Mouse (Mus musculus): ENCODE data around the gene Nap1l5. TPM values are rescaled to one million over a fixed set of nuclear protein-coding genes. Genes with fewer than 3 reads are reported as not detected.
"Not testable (repeated sequence)": the region's sequence is repeated elsewhere in the genome, so short reads cannot be mapped to it uniquely, and the experiment has no call there.

The Nap1l5 gene
- polyA plus RNA-seq, 2 experiments from 2014 or later: not detected

- no peak for ATAC-seq
These were observed 3.7 kb downstream of the Nap1l5 start for GRCm38 (mm10) chr6:58903171-58903570.

- no peak for ATAC-seq
These were observed 6.3 kb downstream of the Nap1l5 start for GRCm38 (mm10) chr6:58900536-58900935.

GRCm38 (mm10) chr6:58899076-58899475 lies 7.8 kb downstream of the Nap1l5 start:
- no peak for ATAC-seq

GRCm38 (mm10) chr6:58896648-58897047 lies 10.2 kb downstream of the Nap1l5 start:
- ATAC-seq: no peak

- ATAC-seq: no peak
These were observed 11.9 kb downstream of the Nap1l5 start for GRCm38 (mm10) chr6:58894994-58895393.

- peak; percentile 65 for ATAC-seq
These were observed 13.6 kb downstream of the Nap1l5 start for GRCm38 (mm10) chr6:58893307-58893706.

- ATAC-seq: no peak
These were observed 17.0 kb downstream of the Nap1l5 start for GRCm38 (mm10) chr6:58889917-58890316.

- ATAC-seq: no peak
These were observed 24.6 kb downstream of the Nap1l5 start for GRCm38 (mm10) chr6:58882271-58882670.

- ATAC-seq: no peak
These were observed 25.5 kb downstream of the Nap1l5 start for GRCm38 (mm10) chr6:58881363-58881762.

GRCm38 (mm10) chr6:58880861-58881260 lies 26.0 kb downstream of the Nap1l5 start:
- ATAC-seq: no peak

- ATAC-seq: no peak
These were observed 26.9 kb downstream of the Nap1l5 start for GRCm38 (mm10) chr6:58879987-58880386.

- ATAC-seq: no peak
These were observed 27.3 kb downstream of the Nap1l5 start for GRCm38 (mm10) chr6:58879572-58879971.

- ATAC-seq: not testable (repeated sequence)
These were observed 39.0 kb downstream of the Nap1l5 start for GRCm38 (mm10) chr6:58867858-58868257.

GRCm38 (mm10) chr6:58863631-58864235 lies 43.1 kb downstream of the Nap1l5 start:
- ATAC-seq: no peak

GRCm38 (mm10) chr6:58862446-58862993 lies 44.4 kb downstream of the Nap1l5 start:
- no peak for ATAC-seq

GRCm38 (mm10) chr6:58859517-58859916 lies 47.4 kb downstream of the Nap1l5 start:
- ATAC-seq: no peak

GRCm38 (mm10) chr6:58856494-58856893 lies 50.4 kb downstream of the Nap1l5 start:
- no peak for ATAC-seq

- ATAC-seq: no peak
These were observed 51.1 kb downstream of the Nap1l5 start for GRCm38 (mm10) chr6:58855676-58856367.

Other genes starting within 250 kb of the Nap1l5 start
- gene Herc3, start 75.6 kb downstream of the Nap1l5 start, polyA plus RNA-seq (2017; shearing (Covaris generic)): 10 to 100 TPM; 21.7 to 27.1 TPM
- under 1 TPM in 1 of 2 experiments, not detected in 1; 0.15 TPM for gene Fam13a, start 117.5 kb upstream of the Nap1l5 start, polyA plus RNA-seq (2017; shearing (Covaris generic))

Measured in CD4-positive, CD25-positive, alpha-beta regulatory T cell, adult 4 months (primary cell).